Mouse (Mus musculus) megakaryocyte-erythroid progenitor cell, adult 5-6 weeks (primary cell): ENCODE measurements at regions not wholly inside any gene's neighbourhood (a gene's known extent, or its start where the extent isn't known, plus 50 kb on each side); places are given as distances from the start of the nearest gene placed in this dataset.

Source experiments
- ATAC-seq: replicated peaks from 2 replicates; pipeline ENCODE4 v1.8.0; 2016; ENCODE audit warnings: mild to moderate bottlenecking, inconsistent platforms; ENCODE audit not compliant: severe bottlenecking, poor library complexity, low FRiP score, low TSS enrichment

GRCm38 (mm10) chr14:45956624-45957023, 298.7 kb upstream of the Ddhd1 start:
- ATAC-seq = no peak

GRCm38 (mm10) chr14:45962474-45962873, 304.5 kb upstream of the Ddhd1 start:
- ATAC-seq = no peak

- no peak for ATAC-seq
These were observed 306.1 kb upstream of the Ddhd1 start for GRCm38 (mm10) chr14:45964043-45964442.

- ATAC-seq = no peak
These were observed 325.4 kb upstream of the Ddhd1 start for GRCm38 (mm10) chr14:45983206-45983857.

GRCm38 (mm10) chr14:45984135-45984892, 326.4 kb upstream of the Ddhd1 start:
- ATAC-seq = no peak

- ATAC-seq = no peak
These were observed 334.3 kb upstream of the Ddhd1 start for GRCm38 (mm10) chr14:45992041-45992869.

GRCm38 (mm10) chr14:45992870-45993135, 334.9 kb upstream of the Ddhd1 start:
- ATAC-seq = no peak

- ATAC-seq = no peak
These were observed 335.7 kb upstream of the Ddhd1 start for GRCm38 (mm10) chr14:45993669-45994068.

GRCm38 (mm10) chr14:45996760-45997159, 338.8 kb upstream of the Ddhd1 start:
- ATAC-seq = no peak

GRCm38 (mm10) chr14:46004078-46004477, 346.1 kb upstream of the Ddhd1 start:
- ATAC-seq = no peak

GRCm38 (mm10) chr14:46005307-46005706, 347.4 kb upstream of the Ddhd1 start:
- no peak for ATAC-seq

- ATAC-seq = no peak
These were observed 355.3 kb upstream of the Ddhd1 start for GRCm38 (mm10) chr14:46013232-46013631.

- ATAC-seq = no peak
These were observed 356.1 kb upstream of the Ddhd1 start for GRCm38 (mm10) chr14:46014090-46014489.

- no peak for ATAC-seq
These were observed 357.9 kb upstream of the Ddhd1 start for GRCm38 (mm10) chr14:46015682-46016400.

- ATAC-seq = no peak
These were observed 358.8 kb upstream of the Ddhd1 start for GRCm38 (mm10) chr14:46016701-46017106.

- ATAC-seq = no peak
These were observed 359.3 kb upstream of the Ddhd1 start for GRCm38 (mm10) chr14:46017286-46017685.

GRCm38 (mm10) chr14:46017976-46018375, 360.0 kb upstream of the Ddhd1 start:
- ATAC-seq = no peak

GRCm38 (mm10) chr14:46019240-46020025, 359.8 kb upstream of the Gm15217 start:
- no peak for ATAC-seq

GRCm38 (mm10) chr14:46034301-46034700, 344.9 kb upstream of the Gm15217 start:
- ATAC-seq = no peak
